Mouse (Mus musculus): ENCODE measurements around the gene Fn1. TPM values are rescaled to one million over a fixed set of nuclear protein-coding genes. Genes with fewer than 3 reads are reported as not detected.

The Fn1 gene
- polyA plus RNA-seq, 1 experiment from 2014 or later = 197 TPM

- H3K36me3 ChIP-seq = no peaks in the 10 kb centered on the region
- WGBS = 62% methylated on average over 2 of the region's 2 CpGs
- H3K27me3 ChIP-seq = no peaks in the 10 kb centered on the region
- H3K9ac ChIP-seq = no peak overlapping the region
- H3K4me2 ChIP-seq (replicated peaks) = no peak overlapping the region
- H3K4me1 ChIP-seq = peaks cover 7% of the 10 kb centered on the region; the same call in 1 of the 2 replicates
- H3K9me3 ChIP-seq (replicated peaks) = no peaks in the 10 kb centered on the region
- no peak overlapping the region for H3K27ac ChIP-seq (replicated peaks)
- no peak for ATAC-seq (ENCODE audit: insufficient number of reproducible peaks, low FRiP score, low TSS enrichment, low read depth)
- no peak overlapping the region for H3K4me3 ChIP-seq (replicated peaks)
Measured at GRCm38 (mm10) chr1:71675420-71675819, 22.4 kb upstream of the Fn1 start.

GRCm38 (mm10) chr1:71674274-71674673 lies 21.3 kb upstream of the Fn1 start:
- ATAC-seq (ENCODE audit: insufficient number of reproducible peaks, low FRiP score, low TSS enrichment, low read depth) = no peak
- Histone ChIP-seq H3K4me1 (peaks cover 7% of the 10 kb centered on the region; the same call in 1 of the 2 replicates), H3K36me3 (no peaks in the 10 kb centered on the region), H3K4me2 (replicated peaks) (no peak overlapping the region), H3K4me3 (replicated peaks) (no peak overlapping the region), H3K9me3 (replicated peaks) (no peaks in the 10 kb centered on the region), H3K27me3 (no peaks in the 10 kb centered on the region), H3K27ac (replicated peaks) (no peak overlapping the region), H3K9ac (no peak overlapping the region)
- 60% methylated on average over 4 of the region's 4 CpGs for WGBS

GRCm38 (mm10) chr1:71673398-71673910 lies 20.5 kb upstream of the Fn1 start:
- Histone ChIP-seq H3K4me3 (replicated peaks) (no peak overlapping the region), H3K4me1 (peaks cover 7% of the 10 kb centered on the region; the same call in 1 of the 2 replicates), H3K36me3 (no peaks in the 10 kb centered on the region), H3K9ac (no peak overlapping the region), H3K27me3 (no peaks in the 10 kb centered on the region), H3K9me3 (replicated peaks) (no peaks in the 10 kb centered on the region), H3K27ac (replicated peaks) (no peak overlapping the region), H3K4me2 (replicated peaks) (no peak overlapping the region)
- ATAC-seq (ENCODE audit: insufficient number of reproducible peaks, low FRiP score, low TSS enrichment, low read depth) = no peak
- 8% methylated on average over 3 of the region's 3 CpGs for WGBS

- Histone ChIP-seq H3K27me3 (no peaks in the 10 kb centered on the region), H3K4me1 (peaks cover 7% of the 10 kb centered on the region; the same call in 1 of the 2 replicates), H3K9me3 (replicated peaks) (no peaks in the 10 kb centered on the region), H3K27ac (replicated peaks) (no peak overlapping the region), H3K9ac (no peak overlapping the region), H3K4me3 (replicated peaks) (no peak overlapping the region), H3K4me2 (replicated peaks) (no peak overlapping the region), H3K36me3 (no peaks in the 10 kb centered on the region)
- no peak for ATAC-seq (ENCODE audit: insufficient number of reproducible peaks, low FRiP score, low TSS enrichment, low read depth)
- 76% methylated on average over 3 of the region's 3 CpGs for WGBS
Measured at GRCm38 (mm10) chr1:71672346-71672745, 19.3 kb upstream of the Fn1 start.

- ATAC-seq (ENCODE audit: insufficient number of reproducible peaks, low FRiP score, low TSS enrichment, low read depth) = no peak
- H3K9ac ChIP-seq = no peak overlapping the region
- WGBS = 91% methylated on average over 6 of the region's 6 CpGs
- H3K4me3 ChIP-seq (replicated peaks) = no peak overlapping the region
- H3K4me2 ChIP-seq (replicated peaks) = no peak overlapping the region
- no peaks in the 10 kb centered on the region for H3K4me1 ChIP-seq
- H3K36me3 ChIP-seq = no peaks in the 10 kb centered on the region
- no peak overlapping the region for H3K27ac ChIP-seq (replicated peaks)
- H3K9me3 ChIP-seq (replicated peaks) = no peaks in the 10 kb centered on the region
- H3K27me3 ChIP-seq = no peaks in the 10 kb centered on the region
Measured at GRCm38 (mm10) chr1:71663242-71663641, 10.2 kb upstream of the Fn1 start.

GRCm38 (mm10) chr1:71658632-71659031 lies 5.6 kb upstream of the Fn1 start:
- 59% methylated on average over 6 of the region's 6 CpGs for WGBS
- Histone ChIP-seq H3K27ac (replicated peaks) (no peak overlapping the region), H3K4me3 (replicated peaks) (no peak overlapping the region), H3K9me3 (replicated peaks) (no peaks in the 10 kb centered on the region), H3K27me3 (no peaks in the 10 kb centered on the region), H3K4me1 (peaks cover 7% of the 10 kb centered on the region; the same call in 1 of the 2 replicates), H3K36me3 (no peaks in the 10 kb centered on the region), H3K4me2 (replicated peaks) (no peak overlapping the region), H3K9ac (no peak overlapping the region)
- ATAC-seq (ENCODE audit: insufficient number of reproducible peaks, low FRiP score, low TSS enrichment, low read depth) = no peak

GRCm38 (mm10) chr1:71656309-71656708 lies 3.3 kb upstream of the Fn1 start:
- WGBS = 81% methylated on average over 6 of the region's 6 CpGs
- no peak overlapping the region for H3K4me2 ChIP-seq (replicated peaks)
- H3K27ac ChIP-seq (replicated peaks) = no peak overlapping the region
- H3K9me3 ChIP-seq (replicated peaks) = no peaks in the 10 kb centered on the region
- no peak overlapping the region for H3K4me3 ChIP-seq (replicated peaks)
- H3K9ac ChIP-seq = no peak overlapping the region
- no peaks in the 10 kb centered on the region for H3K27me3 ChIP-seq
- no peaks in the 10 kb centered on the region for H3K36me3 ChIP-seq
- ATAC-seq (ENCODE audit: insufficient number of reproducible peaks, low FRiP score, low TSS enrichment, low read depth) = no peak
- peaks cover 7% of the 10 kb centered on the region; the same call in 1 of the 2 replicates for H3K4me1 ChIP-seq

GRCm38 (mm10) chr1:71654221-71654620 lies 1.2 kb upstream of the Fn1 start:
- peak overlapping the region; percentile 75 for H3K4me2 ChIP-seq (replicated peaks)
- peak overlapping the region; percentile 73 for H3K4me3 ChIP-seq (replicated peaks)
- 13% methylated on average over 8 of the region's 8 CpGs for WGBS
- no peaks in the 10 kb centered on the region for H3K27me3 ChIP-seq
- H3K9ac ChIP-seq = peak overlapping the region; percentile 69
- H3K4me1 ChIP-seq = peaks cover 19% of the 10 kb centered on the region
- H3K9me3 ChIP-seq (replicated peaks) = no peaks in the 10 kb centered on the region
- H3K36me3 ChIP-seq = peaks cover 4% of the 10 kb centered on the region; the same call in 1 of the 2 replicates
- ATAC-seq (ENCODE audit: insufficient number of reproducible peaks, low FRiP score, low TSS enrichment, low read depth) = no peak
- peak overlapping the region; percentile 96 for H3K27ac ChIP-seq (replicated peaks)

GRCm38 (mm10) chr1:71653400-71654159 lies 580 bp upstream of the Fn1 start:
- ATAC-seq (ENCODE audit: insufficient number of reproducible peaks, low FRiP score, low TSS enrichment, low read depth) = no peak
- H3K9me3 ChIP-seq (replicated peaks) = no peaks in the 10 kb centered on the region
- H3K9ac ChIP-seq = peak overlapping the region; percentile 69
- no peaks in the 10 kb centered on the region for H3K27me3 ChIP-seq
- peaks cover 19% of the 10 kb centered on the region for H3K4me1 ChIP-seq
- peak overlapping the region; percentile 73 for H3K4me3 ChIP-seq (replicated peaks)
- peak overlapping the region; percentile 75 for H3K4me2 ChIP-seq (replicated peaks)
- peak overlapping the region; percentile 96 for H3K27ac ChIP-seq (replicated peaks)
- peaks cover 9% of the 10 kb centered on the region; the same call in 1 of the 2 replicates for H3K36me3 ChIP-seq
- under 1% methylated on average over 24 of the region's 24 CpGs for WGBS

- peak overlapping the region; percentile 73 for H3K4me3 ChIP-seq (replicated peaks)
- peaks cover 19% of the 10 kb centered on the region for H3K4me1 ChIP-seq
- WGBS = 31% methylated on average over 1 of the region's 1 CpGs
- no peak for ATAC-seq (ENCODE audit: insufficient number of reproducible peaks, low FRiP score, low TSS enrichment, low read depth)
- H3K36me3 ChIP-seq = peaks cover 24% of the 10 kb centered on the region
- H3K9me3 ChIP-seq (replicated peaks) = no peaks in the 10 kb centered on the region
- peak overlapping the region; percentile 6; the same call in 1 of the 2 replicates for H3K9ac ChIP-seq
- H3K4me2 ChIP-seq (replicated peaks) = peak overlapping the region; percentile 75
- H3K27ac ChIP-seq (replicated peaks) = peak overlapping the region; percentile 22; the same call in 1 of the 2 replicates
- no peaks in the 10 kb centered on the region for H3K27me3 ChIP-seq
Measured at GRCm38 (mm10) chr1:71651828-71652227, 1.2 kb downstream of the Fn1 start.

- peak overlapping the region; percentile 6; the same call in 1 of the 2 replicates for H3K9ac ChIP-seq
- ATAC-seq (ENCODE audit: insufficient number of reproducible peaks, low FRiP score, low TSS enrichment, low read depth) = no peak
- no peaks in the 10 kb centered on the region for H3K27me3 ChIP-seq
- H3K4me1 ChIP-seq = peaks cover 19% of the 10 kb centered on the region
- H3K36me3 ChIP-seq = peaks cover 26% of the 10 kb centered on the region
- no peaks in the 10 kb centered on the region for H3K9me3 ChIP-seq (replicated peaks)
- H3K27ac ChIP-seq (replicated peaks) = peak overlapping the region; percentile 22; the same call in 1 of the 2 replicates
- H3K4me3 ChIP-seq (replicated peaks) = peak overlapping the region; percentile 73
- 17% methylated on average over 9 of the region's 9 CpGs for WGBS
- H3K4me2 ChIP-seq (replicated peaks) = peak overlapping the region; percentile 75
Measured at GRCm38 (mm10) chr1:71651315-71651714, 1.7 kb downstream of the Fn1 start.

All from embryonic facial prominence, embryonic 15.5 days (tissue).